ENCODE assay signal across 20 mouse cellular contexts in the genomic region with DNA sequence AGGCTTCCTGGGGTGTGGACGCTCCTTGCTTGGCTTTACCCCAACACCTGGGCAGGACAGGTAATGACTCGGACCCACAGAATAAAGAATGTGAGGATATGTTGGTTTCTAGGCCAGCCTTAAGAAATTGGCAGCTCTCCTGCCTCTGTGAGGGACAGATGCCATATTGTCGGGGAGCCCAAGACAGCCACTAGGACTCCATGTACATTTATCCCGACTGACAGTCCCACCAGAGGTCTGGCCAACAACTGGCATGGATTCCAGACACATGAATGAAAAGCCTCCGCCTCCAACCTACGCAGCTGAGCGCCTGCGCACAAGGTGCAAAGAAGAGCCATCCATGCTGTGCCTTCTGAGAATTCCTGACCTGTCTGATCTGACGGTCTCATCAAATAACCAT. TPM values are rescaled to one million over a fixed set of nuclear protein-coding genes. Genes with fewer than 3 reads are reported as not detected.
DNase-seq lines count a peak whose midpoint lies in the region; ATAC-seq and TF ChIP-seq lines count a peak whose summit lies in the region.
"Had no signal": no experiment of that assay in that cellular context is flagged by ENCODE, and none has a peak within 500 bp of the region (broad histone marks: within the 10 kb centered on the region; RNA-seq: fewer than 3 reads in every experiment).

No protein-coding gene starts in this region.

- H3K27ac ChIP-seq in cerebellum, adult 2 months (ENCODE audit: insufficient read depth, low read length) = no peak overlapping the region
- H3K27ac ChIP-seq in hindbrain, embryonic 12.5 days = 0 out of 2 replicates have a peak overlapping the region, but pooled peaks have one; percentile 25
- no peak overlapping the region for H3K27ac ChIP-seq in hindbrain, embryonic 11.5 days (ENCODE audit: low read depth, low read length)
- no peak overlapping the region for H3K27ac ChIP-seq in midbrain, postnatal 0 days (ENCODE audit: low read depth, low read length)
- H3K27ac ChIP-seq in midbrain, embryonic 14.5 days (replicated peaks; ENCODE audit: low read depth, low read length) = no peak overlapping the region
- H3K27ac ChIP-seq: heart, adult 2 months; intestine, embryonic 15.5 days; midbrain, embryonic 13.5 days had no signal

- H3K9ac ChIP-seq in hindbrain, embryonic 12.5 days = no peak overlapping the region
- H3K9ac ChIP-seq in hindbrain, embryonic 11.5 days (ENCODE audit: low read depth, low read length) = no peak overlapping the region
- H3K9ac ChIP-seq in midbrain, postnatal 0 days (replicated peaks; ENCODE audit: low read length, poor library complexity, severe bottlenecking) = no peak overlapping the region
- H3K9ac ChIP-seq in midbrain, embryonic 14.5 days (replicated peaks; ENCODE audit: low read length) = no peak overlapping the region
- H3K9ac ChIP-seq: intestine, embryonic 15.5 days; midbrain, embryonic 13.5 days had no signal

- H3K4me3 ChIP-seq in cerebellum, adult 2 months (replicated peaks; ENCODE audit: insufficient read depth, low read depth, low read length) = no peak overlapping the region
- no peak overlapping the region for H3K4me3 ChIP-seq in hindbrain, embryonic 12.5 days
- no peak overlapping the region for H3K4me3 ChIP-seq in hindbrain, embryonic 11.5 days (ENCODE audit: low read depth, low read length)
- no peak overlapping the region for H3K4me3 ChIP-seq in midbrain, postnatal 0 days (ENCODE audit: low read depth, low read length)
- no peak overlapping the region for H3K4me3 ChIP-seq in midbrain, embryonic 14.5 days (replicated peaks; ENCODE audit: low read depth, low read length)
- H3K4me3 ChIP-seq: heart, adult 2 months; intestine, embryonic 15.5 days; midbrain, embryonic 13.5 days had no signal

- peak; percentile 57 to 58 for DNase-seq in cerebellum, adult 2 months
- no peak for DNase-seq in cerebellum, adult 11-12 months
- DNase-seq in hindbrain, embryonic 11.5 days (ENCODE audit: low spot score) = no peak
- DNase-seq in midbrain, postnatal 0 days (ENCODE audit: low spot score) = peak; percentile 55
- DNase-seq in midbrain, embryonic 14.5 days = no peak
- no peak for DNase-seq in urinary bladder, postnatal 25 days (ENCODE audit: low spot score)
- DNase-seq in ovary, postnatal 14 days (ENCODE audit: low spot score) = no peak
- DNase-seq: adrenal gland, adult 8-10 months; gastrocnemius, postnatal 25 days; heart, adult 2 months; heart, postnatal 36 days; kidney, postnatal 36 days; liver; thymus, postnatal 36 days had no signal

- H3K9me3 ChIP-seq in hindbrain, embryonic 12.5 days (replicated peaks) = no peaks in the 10 kb centered on the region
- no peaks in the 10 kb centered on the region for H3K9me3 ChIP-seq in hindbrain, embryonic 11.5 days (ENCODE audit: control insufficient read depth, low read length)
- no peaks in the 10 kb centered on the region for H3K9me3 ChIP-seq in midbrain, postnatal 0 days (ENCODE audit: low read length)
- H3K9me3 ChIP-seq in midbrain, embryonic 14.5 days (ENCODE audit: control insufficient read depth, low read length) = no peaks in the 10 kb centered on the region
- H3K9me3 ChIP-seq: intestine, embryonic 15.5 days; midbrain, embryonic 13.5 days had no signal

- TF ChIP-seq POLR2A in cerebellum, adult 2 months (IDR thresholded peaks at IDR 0.05; ENCODE audit: borderline replicate concordance, insufficient read depth, low read length) = no peak

- no peak for TF ChIP-seq CTCF in cerebellum, adult 2 months (IDR thresholded peaks at IDR 0.05; ENCODE audit: borderline replicate concordance, insufficient read depth, low read depth, low read length)
- no peak for TF ChIP-seq CTCF in midbrain, postnatal 0 days (IDR thresholded peaks at IDR 0.05)

- no peak overlapping the region for H3K4me2 ChIP-seq in hindbrain, embryonic 12.5 days (replicated peaks)
- no peak overlapping the region for H3K4me2 ChIP-seq in hindbrain, embryonic 11.5 days (replicated peaks; ENCODE audit: low read depth, low read length)
- no peak overlapping the region for H3K4me2 ChIP-seq in midbrain, postnatal 0 days (ENCODE audit: low read depth, low read length, poor library complexity, severe bottlenecking)
- H3K4me2 ChIP-seq in midbrain, embryonic 14.5 days (ENCODE audit: low read length) = no peak overlapping the region
- H3K4me2 ChIP-seq: intestine, embryonic 15.5 days; midbrain, embryonic 13.5 days had no signal

- H3K36me3 ChIP-seq in hindbrain, embryonic 12.5 days = no peaks in the 10 kb centered on the region
- no peaks in the 10 kb centered on the region for H3K36me3 ChIP-seq in hindbrain, embryonic 11.5 days (ENCODE audit: control insufficient read depth, insufficient read depth, low read length)
- H3K36me3 ChIP-seq in midbrain, postnatal 0 days (ENCODE audit: insufficient read depth, low read length) = no peaks in the 10 kb centered on the region
- H3K36me3 ChIP-seq in midbrain, embryonic 14.5 days (ENCODE audit: control insufficient read depth, insufficient read depth, low read length) = no peaks in the 10 kb centered on the region
- H3K36me3 ChIP-seq: intestine, embryonic 15.5 days; midbrain, embryonic 13.5 days had no signal

- H3K27me3 ChIP-seq in cerebellum, adult 2 months (ENCODE audit: control insufficient read depth, insufficient read depth, low read length) = no peaks in the 10 kb centered on the region
- H3K27me3 ChIP-seq in hindbrain, embryonic 12.5 days = no peaks in the 10 kb centered on the region; the same call in 1 of the 2 replicates
- no peaks in the 10 kb centered on the region for H3K27me3 ChIP-seq in hindbrain, embryonic 11.5 days (ENCODE audit: control insufficient read depth, insufficient read depth, low read length)
- no peaks in the 10 kb centered on the region; the same call in 1 of the 2 replicates for H3K27me3 ChIP-seq in midbrain, postnatal 0 days (ENCODE audit: insufficient read depth, low read length)
- H3K27me3 ChIP-seq in midbrain, embryonic 14.5 days (ENCODE audit: control insufficient read depth, insufficient read depth, low read length) = no peaks in the 10 kb centered on the region
- H3K27me3 ChIP-seq: intestine, embryonic 15.5 days; midbrain, embryonic 13.5 days; Patski had no signal

- no peak for ATAC-seq in hindbrain, embryonic 12.5 days (ENCODE audit: low FRiP score)
- ATAC-seq in hindbrain, embryonic 11.5 days (ENCODE audit: low FRiP score) = no peak
- ATAC-seq in midbrain, postnatal 0 days (ENCODE audit: low FRiP score) = no peak
- ATAC-seq in midbrain, embryonic 14.5 days (ENCODE audit: low FRiP score, low TSS enrichment) = no peak
- ATAC-seq: CD4-positive, CD25-positive, alpha-beta regulatory T cell, adult 4 months; intestine, embryonic 15.5 days; lung, postnatal 0 days; midbrain, embryonic 13.5 days; Patski had no signal

- 39% methylated on average over 9 of the region's 9 CpGs for WGBS in cerebellum, adult 2 months
- 88% methylated on average over 9 of the region's 9 CpGs for WGBS in hindbrain, embryonic 12.5 days
- 86% methylated on average over 9 of the region's 9 CpGs for WGBS in hindbrain, embryonic 11.5 days
- WGBS in midbrain, postnatal 0 days = 79% methylated on average over 9 of the region's 9 CpGs
- WGBS in midbrain, embryonic 14.5 days = 83% methylated on average over 9 of the region's 9 CpGs

- H3K4me1 ChIP-seq in cerebellum, adult 2 months (ENCODE audit: control insufficient read depth, insufficient read depth, low read length) = peaks cover 66% of the 10 kb centered on the region
- H3K4me1 ChIP-seq in hindbrain, embryonic 12.5 days = peaks cover 31% of the 10 kb centered on the region
- no peaks in the 10 kb centered on the region for H3K4me1 ChIP-seq in hindbrain, embryonic 11.5 days (replicated peaks; ENCODE audit: control insufficient read depth, insufficient read depth, low read length)
- no peaks in the 10 kb centered on the region for H3K4me1 ChIP-seq in midbrain, postnatal 0 days (ENCODE audit: insufficient read depth, low read length)
- H3K4me1 ChIP-seq in midbrain, embryonic 14.5 days (ENCODE audit: control insufficient read depth, insufficient read depth, low read length) = peaks cover 11% of the 10 kb centered on the region

RNA-seq across cellular contexts. Expression of gene Selenon, which starts 48.1 kb away (rescaled TPM):
- polyA plus RNA-seq in cerebellum, adult 2 months (2012; rRNA removed) = 37.8 and 43.1 TPM in 2 replicates
- polyA plus RNA-seq in hindbrain, embryonic 12.5 days (2016; fragmentation: Nextera tagmentation; extraction: Ambion mirVana) = 36.7 and 42.8 TPM in 2 replicates
- polyA plus RNA-seq in hindbrain, embryonic 11.5 days (2014; fragmentation: Nextera tagmentation; extraction: Ambion mirVana) = 16.7 and 22.7 TPM in 2 replicates
- 22.8 and 26.1 TPM in 2 replicates for total RNA-seq in midbrain, postnatal 0 days (2014; rRNA removed)
- 9.1 and 9.4 TPM in 2 replicates for polyA plus RNA-seq in midbrain, postnatal 0 days (2015; fragmentation: Nextera tagmentation; extraction: Ambion mirVana)
- 14.2 and 15.9 TPM in 2 replicates for polyA plus RNA-seq in midbrain, embryonic 14.5 days (2014; fragmentation: Nextera tagmentation; extraction: Ambion mirVana)

Comparison
In these comparisons a context has a peak if more than half of its experiments do, and no peak if none do; other contexts are left out.
1. DNase-seq: peak in cerebellum, adult 2 months (2 of 2) and midbrain, postnatal 0 days (single experiment); none in cerebellum, adult 11-12 months (single experiment), hindbrain, embryonic 11.5 days (single experiment), midbrain, embryonic 14.5 days (single experiment), urinary bladder, postnatal 25 days (single experiment) and ovary, postnatal 14 days (single experiment).